Mouse (Mus musculus): ENCODE measurements around the gene Klhl30. TPM values are rescaled to one million over a fixed set of nuclear protein-coding genes. Genes with fewer than 3 reads are reported as not detected.

Gene Klhl30
- total and polyA plus RNA-seq, 3 experiments: 0.32 to 0.47 (median 0.34) TPM

DNA sequence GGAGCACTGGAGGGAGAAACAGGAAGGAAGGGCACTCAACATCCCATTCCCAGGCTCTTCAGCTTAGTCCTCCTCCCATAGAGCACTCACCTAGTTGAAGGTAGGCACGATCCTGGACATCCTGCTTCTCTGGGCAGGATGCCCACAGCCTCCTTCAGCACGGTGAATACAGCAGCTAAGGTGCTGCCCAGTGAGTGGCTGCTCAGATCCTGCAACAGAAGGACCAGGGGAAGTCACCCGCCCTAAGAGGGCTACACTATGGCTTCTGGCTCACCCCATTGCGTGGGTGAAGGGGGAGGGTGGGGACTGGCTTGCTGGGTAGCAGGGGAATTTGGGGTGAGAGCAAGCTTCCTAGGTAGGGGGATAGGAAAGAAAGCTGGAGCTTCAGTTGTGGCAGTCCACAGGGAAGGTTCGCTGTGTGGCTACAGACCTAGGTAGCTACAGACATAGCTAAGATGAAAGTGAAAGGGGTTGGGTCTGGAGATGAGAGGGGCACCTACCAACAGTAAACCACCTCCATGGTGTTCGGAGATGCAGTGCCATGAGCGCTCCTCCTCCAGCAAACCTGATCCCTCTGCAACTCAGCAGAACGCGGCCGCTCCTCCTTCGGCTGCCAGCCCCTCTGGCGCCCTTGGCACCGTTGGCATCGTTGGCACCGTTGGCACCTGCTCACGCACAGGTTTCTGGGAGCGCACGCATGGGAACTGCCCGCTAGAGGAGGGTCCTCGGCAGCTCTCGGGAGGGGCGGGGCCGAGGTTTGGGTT is 54.8 kb downstream of the Klhl30 start:
- H3K4me3 ChIP-seq (replicated peaks in 1 of 3; ENCODE audit: low read depth in 2 of 3, low read length in 2 of 3, poor library complexity in 1 of 3): peak overlapping the region in 1 of 3 experiments; percentile 25
- DNase-seq (ENCODE audit: extremely low read depth): no peak
- no peak overlapping the region for H3K9ac ChIP-seq (ENCODE audit: insufficient read depth, low read depth)
- H3K4me1 ChIP-seq (ENCODE audit: control insufficient read depth in 1 of 2, insufficient read depth in 2 of 2): peaks cover 10 to 34% of the 10 kb centered on the region in 2 experiments
- dilution Hi-C loops (cut with MboI; ENCODE audit: extremely low pct_ligation_motif_present, extremely low pct_unique_long_range_greater_than_20kb, low sequenced_read_pairs) (no loop called here), in situ Hi-C loops (cut with MboI; ENCODE audit: low pct_ligation_motif_present, low pct_unique_long_range_greater_than_20kb, low sequenced_read_pairs) (no loop called here)
- no peaks in the 10 kb centered on the region for H3K36me3 ChIP-seq (replicated peaks in 1 of 2; ENCODE audit: control insufficient read depth in 1 of 2, insufficient read depth in 1 of 2, low read length in 1 of 2)
- no peaks in the 10 kb centered on the region for H3K9me3 ChIP-seq (replicated peaks; ENCODE audit: low read length)
- no peak for TF ChIP-seq HCFC1 (IDR thresholded peaks at IDR 0.05; ENCODE audit: low read depth, low read length)
- TF ChIP-seq ZNF384 (IDR thresholded peaks at IDR 0.05; ENCODE audit: low read depth, low read length): no peak
- TF ChIP-seq MAZ (IDR thresholded peaks at IDR 0.05; ENCODE audit: low read depth, low read length): no peak
- no peak for TF ChIP-seq ETS1 (conservative IDR thresholded peaks at IDR 0.05; ENCODE audit: low read depth, low read length)
- no peak for TF ChIP-seq GABPA (IDR thresholded peaks at IDR 0.05; ENCODE audit: insufficient replicate concordance, low read depth, low read length)
- no peak for TF ChIP-seq USF1 (IDR thresholded peaks at IDR 0.05; ENCODE audit: low read depth, low read length)
- no peak for TF ChIP-seq NRF1 (IDR thresholded peaks at IDR 0.05; ENCODE audit: low read depth, low read length)
- no peak for TF ChIP-seq POLR2A (IDR thresholded peaks at IDR 0.05; ENCODE audit: low read depth, low read length)
- TF ChIP-seq MAFK (IDR thresholded peaks at IDR 0.05; ENCODE audit: insufficient replicate concordance, low read length): no peak
- TF ChIP-seq BHLHE40 (IDR thresholded peaks at IDR 0.05; ENCODE audit: low read depth, low read length): no peak
- TF ChIP-seq KAT2A (IDR thresholded peaks at IDR 0.05; ENCODE audit: insufficient replicate concordance, low read length): no peak
- no peak for TF ChIP-seq JUND (conservative IDR thresholded peaks at IDR 0.05; ENCODE audit: low read depth, low read length)
- TF ChIP-seq SMC3 (IDR thresholded peaks at IDR 0.05; ENCODE audit: low read depth, low read length): no peak
- TF ChIP-seq TBP (conservative IDR thresholded peaks at IDR 0.05; ENCODE audit: low read depth, low read length): no peak
- no peak for TF ChIP-seq MAX (IDR thresholded peaks at IDR 0.05; ENCODE audit: low read length)
- TF ChIP-seq CHD2 (IDR thresholded peaks at IDR 0.05; ENCODE audit: low read length): no peak
- TF ChIP-seq USF2 (conservative IDR thresholded peaks at IDR 0.05; ENCODE audit: low read depth, low read length): no peak
- TF ChIP-seq IRF4 (IDR thresholded peaks at IDR 0.05; ENCODE audit: low read depth, low read length): no peak
- TF ChIP-seq CHD1 (IDR thresholded peaks at IDR 0.05; ENCODE audit: low read depth, low read length): no peak
- H3K4me2 ChIP-seq (ENCODE audit: insufficient read depth, low read depth, poor library complexity, severe bottlenecking): no peak overlapping the region
- H3K27me3 ChIP-seq (replicated peaks): no peaks in the 10 kb centered on the region
- H3K27ac ChIP-seq (ENCODE audit: insufficient read depth, low read depth): no peak overlapping the region
- no peaks in the 10 kb centered on the region for H3K79me2 ChIP-seq (replicated peaks; ENCODE audit: control insufficient read depth, extremely low read depth, insufficient read depth, poor library complexity, severe bottlenecking)

DNA sequence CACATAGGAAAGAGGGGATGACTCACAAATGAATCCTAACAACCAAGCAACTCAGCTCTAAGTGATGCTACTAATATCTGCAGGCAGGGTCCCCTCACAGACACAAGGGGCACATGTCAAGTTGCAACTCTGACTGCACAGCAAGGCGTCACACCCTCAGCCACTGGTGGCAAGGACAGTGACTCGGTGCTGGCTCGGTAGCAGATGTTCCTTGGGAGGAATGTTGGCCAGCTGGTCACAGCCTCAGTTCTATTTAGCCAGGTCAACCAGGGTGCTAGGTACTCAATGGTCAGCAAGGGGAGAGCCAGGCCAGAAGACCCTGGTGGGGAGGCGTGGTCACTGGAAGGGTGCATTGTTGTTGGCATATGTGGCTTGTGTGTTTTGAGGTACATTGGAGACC is 57.0 kb downstream of the Klhl30 start:
- TF ChIP-seq USF1 (IDR thresholded peaks at IDR 0.05; ENCODE audit: low read depth, low read length): no peak
- no peak for TF ChIP-seq UBTF (IDR thresholded peaks at IDR 0.05; ENCODE audit: low read depth, low read length)
- no peak for TF ChIP-seq NRF1 (IDR thresholded peaks at IDR 0.05; ENCODE audit: low read depth, low read length)
- no peak for TF ChIP-seq SIN3A (IDR thresholded peaks at IDR 0.05; ENCODE audit: low read length)
- no peak for TF ChIP-seq BHLHE40 (IDR thresholded peaks at IDR 0.05; ENCODE audit: low read depth, low read length)
- TF ChIP-seq POLR2A (IDR thresholded peaks at IDR 0.05; ENCODE audit: low read depth, low read length): no peak
- TF ChIP-seq GABPA (IDR thresholded peaks at IDR 0.05; ENCODE audit: insufficient replicate concordance, low read depth, low read length): no peak
- TF ChIP-seq KAT2A (IDR thresholded peaks at IDR 0.05; ENCODE audit: insufficient replicate concordance, low read length): no peak
- no peak for TF ChIP-seq ZMIZ1 (IDR thresholded peaks at IDR 0.05; ENCODE audit: low read depth, low read length)
- TF ChIP-seq ZKSCAN1 (IDR thresholded peaks at IDR 0.05; ENCODE audit: borderline replicate concordance, low read depth, low read length): no peak
- no peak for TF ChIP-seq CHD1 (IDR thresholded peaks at IDR 0.05; ENCODE audit: low read depth, low read length)
- TF ChIP-seq TCF12 (IDR thresholded peaks at IDR 0.05; ENCODE audit: low read depth, low read length): no peak
- no peak for TF ChIP-seq MAX (IDR thresholded peaks at IDR 0.05; ENCODE audit: low read length)
- no peak for TF ChIP-seq ETS1 (conservative IDR thresholded peaks at IDR 0.05; ENCODE audit: low read depth, low read length)
- TF ChIP-seq ZNF384 (IDR thresholded peaks at IDR 0.05; ENCODE audit: low read depth, low read length): no peak
- TF ChIP-seq JUN (IDR thresholded peaks at IDR 0.05; ENCODE audit: insufficient read depth, low read depth, low read length): no peak
- no peak for TF ChIP-seq USF2 (conservative IDR thresholded peaks at IDR 0.05; ENCODE audit: low read depth, low read length)
- Histone ChIP-seq H3K27ac (ENCODE audit: insufficient read depth, low read depth) (no peak overlapping the region), H3K36me3 (replicated peaks in 1 of 2; ENCODE audit: control insufficient read depth in 1 of 2, insufficient read depth in 1 of 2, low read length in 1 of 2) (peaks cover 0 to 15% of the 10 kb centered on the region in 2 experiments), H3K4me3 (replicated peaks in 1 of 3; ENCODE audit: low read depth in 2 of 3, low read length in 2 of 3, poor library complexity in 1 of 3) (no peak overlapping the region), H3K4me2 (ENCODE audit: insufficient read depth, low read depth, poor library complexity, severe bottlenecking) (no peak overlapping the region), H3K27me3 (replicated peaks) (no peaks in the 10 kb centered on the region), H3K4me1 (ENCODE audit: control insufficient read depth in 1 of 2, insufficient read depth in 2 of 2) (peaks cover 19 to 40% of the 10 kb centered on the region in 2 experiments), H3K9ac (ENCODE audit: insufficient read depth, low read depth) (no peak overlapping the region), H3K79me2 (replicated peaks; ENCODE audit: control insufficient read depth, extremely low read depth, insufficient read depth, poor library complexity, severe bottlenecking) (no peaks in the 10 kb centered on the region), H3K9me3 (replicated peaks; ENCODE audit: low read length) (no peaks in the 10 kb centered on the region)
- in situ Hi-C loops (cut with MboI; ENCODE audit: low pct_ligation_motif_present, low pct_unique_long_range_greater_than_20kb, low sequenced_read_pairs): no loop called here
- dilution Hi-C loops (cut with MboI; ENCODE audit: extremely low pct_ligation_motif_present, extremely low pct_unique_long_range_greater_than_20kb, low sequenced_read_pairs): no loop called here
- DNase-seq (ENCODE audit: extremely low read depth): no peak

Data from CH12.LX (cell line).